Mouse (Mus musculus): ENCODE results near the gene Lsm11. TPM values are rescaled to one million over a fixed set of nuclear protein-coding genes. Genes with fewer than 3 reads are reported as not detected.
"Not testable (repeated sequence)": the region's sequence is repeated elsewhere in the genome, so short reads cannot be mapped to it uniquely, and the experiment has no call there.

Lsm11 gene
- polyA plus RNA-seq, 1 experiment from 2014 or later, result 13.6 TPM

- peak; percentile 67; the same call in 1 of the 2 replicates for ATAC-seq
- 6% methylated on average over 6 of the region's 6 CpGs for WGBS
- Histone ChIP-seq H3K27ac (ENCODE audit: low read length) (no peak overlapping the region), H3K9me3 (ENCODE audit: control insufficient read depth, low read length) (no peaks in the 10 kb centered on the region), H3K36me3 (ENCODE audit: control insufficient read depth, insufficient read depth) (no peaks in the 10 kb centered on the region), H3K9ac (replicated peaks; ENCODE audit: low read depth, low read length) (no peak overlapping the region), H3K4me3 (replicated peaks; ENCODE audit: low read length) (no peak overlapping the region), H3K27me3 (replicated peaks; ENCODE audit: control insufficient read depth, insufficient read depth, low read length) (no peaks in the 10 kb centered on the region), H3K4me1 (replicated peaks; ENCODE audit: control insufficient read depth, insufficient read depth, low read length) (peaks cover 9% of the 10 kb centered on the region), H3K4me2 (ENCODE audit: low read length) (no peak overlapping the region)
Measured at GRCm38 (mm10) chr11:45881026-45881682, 63.6 kb downstream of the Lsm11 start.

- H3K4me2 ChIP-seq (ENCODE audit: low read length); H3K9ac ChIP-seq (replicated peaks; ENCODE audit: low read depth, low read length); H3K4me1 ChIP-seq (replicated peaks; ENCODE audit: control insufficient read depth, insufficient read depth, low read length); H3K36me3 ChIP-seq (ENCODE audit: control insufficient read depth, insufficient read depth); ATAC-seq; H3K9me3 ChIP-seq (ENCODE audit: control insufficient read depth, low read length); H3K27me3 ChIP-seq (replicated peaks; ENCODE audit: control insufficient read depth, insufficient read depth, low read length); H3K27ac ChIP-seq (ENCODE audit: low read length); H3K4me3 ChIP-seq (replicated peaks; ENCODE audit: low read length): not testable (repeated sequence)
- 79% methylated on average over 4 of the region's 4 CpGs for WGBS
Measured at GRCm38 (mm10) chr11:45879366-45879765, 65.4 kb downstream of the Lsm11 start.

Other genes starting within 250 kb of the Lsm11 start
- gene Clint1, start 92.9 kb downstream of the Lsm11 start, polyA plus RNA-seq (2015; fragmentation: Nextera tagmentation; extraction: Ambion mirVana), result 45.1 and 56.0 TPM in 2 replicates
- gene Thg1l, start 10.6 kb upstream of the Lsm11 start, polyA plus RNA-seq (2015; fragmentation: Nextera tagmentation; extraction: Ambion mirVana), result 10.0 and 10.2 TPM in 2 replicates
- not detected in 2 replicates for gene Sox30, start 35.4 kb upstream of the Lsm11 start, polyA plus RNA-seq (2015; fragmentation: Nextera tagmentation; extraction: Ambion mirVana)
- 4.1 and 5.0 TPM in 2 replicates for gene Gm12166, start 107.4 kb upstream of the Lsm11 start, polyA plus RNA-seq (2015; fragmentation: Nextera tagmentation; extraction: Ambion mirVana)
- gene Adam19, start 111.1 kb upstream of the Lsm11 start, polyA plus RNA-seq (2015; fragmentation: Nextera tagmentation; extraction: Ambion mirVana), result 9.7 and 10.8 TPM in 2 replicates
- 0.11 and 0.29 TPM in 2 replicates for gene Nipal4, start 221.6 kb upstream of the Lsm11 start, polyA plus RNA-seq (2015; fragmentation: Nextera tagmentation; extraction: Ambion mirVana)